Mouse (Mus musculus) limb, embryonic 14.5 days (tissue): ENCODE measurements around the gene Pias1. TPM values are rescaled to one million over a fixed set of nuclear protein-coding genes. Genes with fewer than 3 reads are reported as not detected.

ENCODE experiments used
- ATAC-seq: fragments of 200-750 bp; cut with Nextera tagmentation; 2 replicates; pipeline ENCODE4 v1.8.0; 2017; ENCODE audit warnings: low read depth, moderate number of reproducible peaks, moderate TSS enrichment; ENCODE audit not compliant: low FRiP score
- DNase-seq: peaks from one replicate; pipeline ENCODE4 v3.0.0-alpha.2; 2015; ENCODE audit warnings: low spot score
- H3K27ac ChIP-seq: fragments of 300-500 bp; sonication (generic); replicated peaks from 2 replicates; pipeline ENCODE4 v1.5.1; 2014; ENCODE audit warnings: low read depth, mild to moderate bottlenecking, low read length, moderate library complexity, mixed read lengths
- H3K27me3 ChIP-seq: fragments of 300-500 bp; sonication (generic); 2 replicates; pipeline ENCODE4 v1.6.1; 2014; ENCODE audit warnings: low read length, mixed read lengths; ENCODE audit not compliant: control insufficient read depth, insufficient read depth
- H3K36me3 ChIP-seq: fragments of 300-500 bp; sonication (generic); 2 replicates; pipeline ENCODE4 v1.6.1; 2014; ENCODE audit warnings: mild to moderate bottlenecking, low read length, moderate library complexity, mixed read lengths; ENCODE audit not compliant: control insufficient read depth, insufficient read depth
- H3K4me1 ChIP-seq: fragments of 300-500 bp; sonication (generic); 2 replicates; pipeline ENCODE4 v1.6.1; 2014; ENCODE audit warnings: antibody characterized with exemption, low read length, mixed read lengths; ENCODE audit not compliant: control insufficient read depth, insufficient read depth
- H3K4me2 ChIP-seq: fragments of 300-500 bp; sonication (generic); replicated peaks from 2 replicates; pipeline ENCODE4 v1.6.1; 2014; ENCODE audit warnings: low read depth, mild to moderate bottlenecking, low read length, moderate library complexity; ENCODE audit not compliant: severe bottlenecking
- H3K4me3 ChIP-seq: fragments of 300-500 bp; sonication (generic); replicated peaks from 2 replicates; pipeline ENCODE4 v1.5.1; 2014; ENCODE audit warnings: low read length
- H3K9ac ChIP-seq: fragments of 300-500 bp; sonication (generic); 2 replicates; pipeline ENCODE4 v1.6.1; 2014; ENCODE audit warnings: mild to moderate bottlenecking, low read depth, low read length, moderate library complexity; ENCODE audit not compliant: severe bottlenecking
- H3K9me3 ChIP-seq: fragments of 300-500 bp; sonication (generic); 2 replicates; pipeline ENCODE4 v1.6.1; 2016; ENCODE audit warnings: low read length; ENCODE audit not compliant: control insufficient read depth
- POLR2A ChIP-seq: fragments of 200-500 bp; IDR thresholded peaks from 2 replicates; pipeline ENCODE4 v1.8.0; 2012; ENCODE audit warnings: inconsistent platforms, mild to moderate bottlenecking, moderate library complexity, borderline replicate concordance; ENCODE audit not compliant: insufficient read depth, insufficient read length; ENCODE audit errors: extremely low read depth
- WGBS: fragments of 180-500 bp; shearing (Covaris S2); extraction: QIAGEN DNeasy Blood & Tissue Kit; methylation state at CpG from one replicate; pipeline ENCODE4 v1.1.7; 2014; 5-methylcytosine and 5-hydroxymethylcytosine counted together
- polyA plus RNA-seq, 2 experiments: library from polyadenylated mRNA; depleted of rRNA in 1 of 2; stranded (reverse) in 1 of 2; unstranded in 1 of 2; fragments of >200 nt; fragmentation: Nextera tagmentation in 1 of 2; extraction: Ambion mirVana in 1 of 2; gene quantifications; 2 replicates each; pipeline versions ENCODE4 v1.2.1 to v1.2.3; 2012 to 2014

Gene Pias1
- polyA plus RNA-seq, 2 experiments, result 33.0 to 52.4 TPM

DNA sequence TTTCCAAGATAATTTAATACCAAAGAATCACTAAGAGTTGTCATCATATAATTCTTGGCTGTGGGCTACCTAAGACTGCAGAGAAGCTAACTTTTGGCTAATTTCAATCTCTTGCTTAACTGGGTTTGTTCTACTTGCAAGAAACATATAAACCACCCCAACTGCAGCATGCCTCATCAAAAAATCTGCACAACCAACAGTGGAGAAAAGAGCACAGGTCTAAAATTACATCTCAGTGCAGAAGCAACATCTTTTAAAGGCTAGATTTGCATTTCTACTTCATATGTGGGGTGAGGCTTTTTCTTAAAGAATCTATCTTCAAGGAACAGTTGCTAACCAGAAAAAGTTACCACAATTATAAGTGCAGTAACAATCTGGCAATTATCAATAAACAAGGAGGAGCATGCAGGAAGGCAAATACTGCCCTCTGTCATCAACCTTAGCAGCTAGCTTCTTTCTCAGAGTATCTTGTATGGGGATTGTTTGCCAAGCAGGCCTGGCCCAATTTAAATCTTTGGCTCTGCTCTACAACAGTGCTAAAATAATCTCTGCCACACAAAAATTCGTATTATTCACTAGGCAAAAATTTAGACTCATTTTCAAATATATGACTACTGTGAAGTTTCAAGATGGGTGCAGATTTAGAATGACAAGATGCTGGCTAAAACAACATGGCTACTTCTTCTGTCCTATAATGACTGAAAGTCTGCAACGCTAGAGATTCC lies 62.7 kb downstream of the Pias1 start:
- no peak overlapping the region for H3K9ac ChIP-seq
- no peak overlapping the region for H3K27ac ChIP-seq
- DNase-seq, result no peak
- no peaks in the 10 kb centered on the region for H3K27me3 ChIP-seq
- H3K4me3 ChIP-seq, result no peak overlapping the region
- no peak overlapping the region for H3K4me2 ChIP-seq
- TF ChIP-seq POLR2A, result no peak
- no peaks in the 10 kb centered on the region for H3K4me1 ChIP-seq
- H3K36me3 ChIP-seq, result peaks cover 14% of the 10 kb centered on the region; the same call in 1 of the 2 replicates
- WGBS, result 79% methylated on average over 2 of the region's 2 CpGs
- H3K9me3 ChIP-seq, result no peaks in the 10 kb centered on the region
- ATAC-seq, result no peak

DNA sequence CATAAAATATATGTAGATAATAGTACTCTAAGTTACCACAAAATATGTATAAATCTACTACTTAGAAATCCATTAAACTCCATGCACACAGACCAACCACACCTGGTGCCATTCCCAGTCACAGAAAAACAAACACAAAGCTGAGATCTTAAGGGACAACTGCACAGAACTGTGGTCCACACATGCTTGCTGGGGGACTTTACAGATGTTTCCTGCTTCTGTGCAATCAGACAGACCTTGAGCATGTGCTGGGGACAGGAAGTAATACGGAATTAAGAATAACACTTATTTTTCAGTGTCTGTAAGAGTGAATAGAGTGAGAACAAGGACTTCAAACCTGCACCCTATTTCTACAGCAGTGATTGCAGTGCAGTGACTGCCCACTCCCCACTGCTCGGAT lies 66.8 kb downstream of the Pias1 start:
- WGBS, result 64% methylated on average over 2 of the region's 2 CpGs

DNA sequence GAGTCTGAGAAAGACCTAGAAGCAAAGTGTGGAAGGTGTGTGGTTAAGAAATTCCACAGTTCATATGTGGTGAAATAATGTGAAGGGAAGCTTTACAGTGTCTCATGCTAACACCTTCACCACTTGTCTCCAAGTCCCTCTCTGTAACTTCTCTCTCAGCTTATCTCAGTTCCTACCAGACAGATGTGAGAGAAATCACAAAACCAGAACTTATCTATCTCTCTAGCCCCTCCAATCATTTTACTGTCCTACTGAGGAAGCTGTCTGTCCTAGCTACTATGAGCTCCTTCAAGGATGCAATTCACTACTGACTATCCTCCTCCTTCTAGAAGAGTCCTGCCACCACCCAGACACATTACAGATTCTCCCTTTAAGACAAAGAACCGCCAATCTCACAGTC lies 70.7 kb downstream of the Pias1 start:
- Histone ChIP-seq H3K4me2 (no peak overlapping the region), H3K4me3 (no peak overlapping the region), H3K36me3 (peaks cover 41% of the 10 kb centered on the region), H3K4me1 (no peaks in the 10 kb centered on the region), H3K9me3 (0 out of 2 replicates have a peak, but pooled peaks cover 3% of the 10 kb centered on the region), H3K27me3 (no peaks in the 10 kb centered on the region), H3K27ac (no peak overlapping the region), H3K9ac (no peak overlapping the region)
- 94% methylated on average over 1 of the region's 1 CpGs for WGBS
- no peak for TF ChIP-seq POLR2A
- no peak for ATAC-seq
- DNase-seq, result no peak

More for the DNA sequence above, 66.8 kb downstream of the Pias1 start:
- no peak for TF ChIP-seq POLR2A
- Histone ChIP-seq H3K4me1 (no peaks in the 10 kb centered on the region), H3K9me3 (no peaks in the 10 kb centered on the region), H3K27me3 (no peaks in the 10 kb centered on the region), H3K9ac (no peak overlapping the region), H3K36me3 (peaks cover 36% of the 10 kb centered on the region), H3K4me3 (no peak overlapping the region), H3K4me2 (no peak overlapping the region), H3K27ac (no peak overlapping the region)
- ATAC-seq (no peak), DNase-seq (no peak)

DNA sequence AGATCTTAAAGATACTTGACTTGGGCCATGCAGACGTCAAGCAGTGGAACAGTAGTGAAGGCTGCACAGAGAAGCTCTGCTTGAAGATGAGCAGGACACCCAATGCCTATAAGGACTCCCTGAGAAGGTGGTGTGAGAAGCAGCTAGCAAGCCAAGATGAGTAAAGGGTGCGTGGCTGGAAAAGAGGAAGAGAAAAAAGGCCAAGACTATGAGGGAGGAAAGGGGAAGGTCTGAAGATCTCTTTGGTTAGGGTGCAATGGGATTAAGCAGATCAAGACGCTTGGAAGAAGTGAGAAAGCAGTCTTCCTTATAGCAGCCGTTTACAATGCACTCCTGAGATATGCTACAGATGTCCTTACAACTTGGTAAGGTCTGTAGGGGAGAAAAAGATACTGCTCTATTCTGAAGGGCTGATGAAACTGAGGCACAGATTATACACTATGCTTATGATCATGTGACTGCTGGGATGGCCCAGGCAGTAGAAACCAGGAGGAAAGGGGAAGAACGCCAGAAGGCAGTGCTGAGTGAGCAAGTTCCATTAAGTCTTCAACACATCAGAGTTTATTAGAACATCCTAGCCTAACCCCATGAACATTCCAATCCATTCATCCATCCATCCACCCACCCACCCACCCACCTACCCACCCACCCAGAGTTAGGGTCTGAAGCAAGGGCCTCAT lies 74.2 kb downstream of the Pias1 start:
- Histone ChIP-seq H3K4me1 (no peaks in the 10 kb centered on the region), H3K4me3 (no peak overlapping the region), H3K36me3 (peaks cover 40% of the 10 kb centered on the region), H3K9ac (no peak overlapping the region), H3K4me2 (no peak overlapping the region), H3K9me3 (0 out of 2 replicates have a peak, but pooled peaks cover 3% of the 10 kb centered on the region), H3K27me3 (no peaks in the 10 kb centered on the region), H3K27ac (no peak overlapping the region)
- no peak for ATAC-seq
- TF ChIP-seq POLR2A, result no peak
- 88% methylated on average over 5 of the region's 5 CpGs for WGBS
- DNase-seq, result no peak

DNA sequence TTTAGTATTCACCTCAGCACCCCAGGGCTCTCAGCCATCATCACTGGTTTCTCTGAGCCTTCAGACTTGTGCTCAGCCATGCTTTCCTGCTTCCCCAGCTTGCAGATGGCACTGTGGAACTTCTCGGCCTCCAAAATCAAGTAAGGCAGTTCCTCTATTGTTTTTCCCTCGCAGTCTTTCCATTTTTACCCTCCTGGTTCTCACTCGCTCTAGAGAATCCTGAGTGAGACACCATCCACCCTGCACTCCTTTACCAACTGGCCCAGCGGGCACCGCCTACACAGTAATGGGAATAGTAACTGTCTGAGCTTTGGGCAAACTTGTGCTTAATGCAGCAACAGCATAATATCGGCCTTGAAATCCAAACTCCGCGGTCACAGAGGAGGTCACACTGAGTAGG lies 82.7 kb downstream of the Pias1 start:
- DNase-seq, result no peak
- TF ChIP-seq POLR2A, result no peak
- Histone ChIP-seq H3K4me1 (no peaks in the 10 kb centered on the region), H3K27ac (no peak overlapping the region), H3K27me3 (no peaks in the 10 kb centered on the region), H3K4me2 (no peak overlapping the region), H3K9me3 (no peaks in the 10 kb centered on the region), H3K4me3 (no peak overlapping the region), H3K36me3 (peaks cover 28% of the 10 kb centered on the region), H3K9ac (no peak overlapping the region)
- WGBS, result 97% methylated on average over 8 of the region's 8 CpGs
- no peak for ATAC-seq
